Mouse (Mus musculus) small intestine, adult 2 months (tissue): ENCODE measurements around the gene Qsox2.

ENCODE experiments used
- CTCF ChIP-seq: fragments of 200-500 bp; IDR thresholded peaks from 2 replicates; pipeline ENCODE4 v1.5.1; 2012; ENCODE audit warnings: low read depth, mild to moderate bottlenecking, control low read depth, inconsistent platforms, low read length, moderate library complexity, mixed read lengths; ENCODE audit not compliant: insufficient replicate concordance, insufficient read length; ENCODE audit errors: extremely low read depth
- POLR2A ChIP-seq: fragments of 200-500 bp; IDR thresholded peaks from 2 replicates; pipeline ENCODE4 v1.6.1; 2012; ENCODE audit warnings: low read depth, mild to moderate bottlenecking, control low read depth, inconsistent platforms, low read length, moderate library complexity

- TF ChIP-seq CTCF: no peak
- no peak for TF ChIP-seq POLR2A
These were observed 29.8 kb downstream of the Qsox2 start for GRCm38 (mm10) chr2:26207559-26207958.
